Mouse (Mus musculus): Measurements from ENCODE around the gene Auts2. TPM values are rescaled to one million over a fixed set of nuclear protein-coding genes. Genes with fewer than 3 reads are reported as not detected.

The Auts2 gene
- polyA plus RNA-seq, 1 experiment from 2014 or later, result 57.8 TPM

DNA sequence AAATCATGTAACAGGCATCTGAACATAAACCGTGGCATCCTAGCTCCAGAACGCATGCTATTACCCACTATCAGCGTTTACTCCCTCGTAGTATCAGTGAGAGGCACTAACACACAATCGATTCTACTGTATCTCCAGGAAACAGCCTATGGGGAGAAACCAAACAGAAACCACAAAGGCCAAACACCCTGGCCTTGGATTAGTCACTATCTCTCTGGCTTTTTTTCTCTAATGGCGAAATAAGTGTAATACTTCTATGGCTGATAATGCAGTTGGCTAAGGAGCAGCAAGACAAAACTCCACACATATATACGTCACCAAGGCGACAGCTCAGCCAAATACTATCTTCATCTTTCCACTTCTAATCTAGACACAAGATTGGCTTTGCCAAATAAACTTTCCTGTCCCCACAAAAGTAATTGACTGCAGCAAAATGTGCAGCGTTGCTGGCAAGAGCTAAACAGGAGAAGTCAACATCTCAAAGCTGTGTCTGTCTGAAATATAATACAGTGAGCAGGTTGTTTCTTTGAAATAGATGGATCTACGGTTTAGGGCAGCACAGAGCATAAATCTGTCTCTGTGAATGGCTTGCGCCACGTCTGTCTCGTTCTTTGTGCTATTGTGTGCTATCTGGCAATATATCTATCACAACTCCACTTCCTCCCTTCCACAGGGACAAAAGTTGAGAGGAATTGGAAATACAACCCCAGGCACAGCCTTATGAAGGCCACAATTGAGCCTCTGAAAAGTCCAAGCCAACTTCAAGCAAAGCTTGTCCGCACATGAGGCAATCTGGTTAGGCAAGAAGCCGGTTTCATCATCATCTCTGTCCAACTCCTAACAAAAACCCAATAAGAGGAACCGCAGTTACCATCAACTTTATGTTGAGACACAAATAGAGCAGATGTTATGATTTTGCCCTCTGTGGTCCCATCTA, 76.4 kb downstream of the Auts2 start:
- no peak for DNase-seq (ENCODE audit: low spot score)
- Histone ChIP-seq H3K4me3 (no peak overlapping the region), H3K4me1 (peaks cover 18% of the 10 kb centered on the region), H3K27ac (no peak overlapping the region), H3K9me3 (replicated peaks) (no peaks in the 10 kb centered on the region), H3K27me3 (ENCODE audit: low read depth, poor library complexity, severe bottlenecking) (no peaks in the 10 kb centered on the region), H3K36me3 (no peaks in the 10 kb centered on the region; the same call in 1 of the 2 replicates)
- 85% methylated on average over 16 of the region's 16 CpGs for WGBS

DNA sequence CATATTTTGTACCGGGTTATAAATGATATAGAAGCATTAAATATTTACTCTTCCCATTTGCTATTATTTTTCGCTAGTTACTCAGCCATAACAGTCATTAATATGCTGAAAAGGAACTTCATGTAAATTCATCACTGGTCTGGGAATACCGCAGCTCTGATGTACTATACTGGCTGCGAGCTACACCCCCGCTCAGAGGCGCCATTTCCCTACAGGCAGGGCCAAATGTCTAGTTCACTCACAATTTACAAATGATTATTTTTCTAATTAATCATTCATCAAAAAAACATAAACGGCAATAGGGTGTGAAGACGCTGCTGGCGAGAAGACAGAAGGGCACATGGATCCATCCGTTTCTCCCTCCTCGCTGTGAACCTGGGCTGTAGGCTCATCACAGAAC, 80.6 kb downstream of the Auts2 start:
- no peak for DNase-seq (ENCODE audit: low spot score)
- H3K27me3 ChIP-seq (ENCODE audit: low read depth, poor library complexity, severe bottlenecking), result no peaks in the 10 kb centered on the region
- peaks cover 7% of the 10 kb centered on the region for H3K4me1 ChIP-seq
- H3K4me3 ChIP-seq, result no peak overlapping the region
- no peaks in the 10 kb centered on the region for H3K9me3 ChIP-seq (replicated peaks)
- H3K36me3 ChIP-seq, result no peaks in the 10 kb centered on the region
- 95% methylated on average over 11 of the region's 11 CpGs for WGBS
- H3K27ac ChIP-seq, result no peak overlapping the region

DNA sequence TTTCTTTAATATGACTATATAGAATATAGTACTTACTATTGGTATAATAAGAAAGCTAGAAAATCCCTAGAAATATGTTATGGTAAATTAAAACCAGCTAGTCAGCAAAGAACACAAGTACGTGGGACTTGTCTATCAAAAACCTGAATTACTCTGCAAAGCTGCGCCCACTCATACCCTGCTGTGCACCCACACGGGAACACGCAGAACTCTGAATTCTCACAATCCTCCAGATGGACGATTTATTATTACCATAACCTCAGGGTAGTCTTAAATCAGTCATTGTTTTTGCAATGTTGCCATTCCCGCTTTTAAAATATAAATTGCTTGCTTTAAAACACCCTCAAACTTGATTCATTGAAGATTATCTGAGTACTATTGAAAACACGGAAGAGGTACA, 84.6 kb downstream of the Auts2 start:
- peaks cover 4% of the 10 kb centered on the region; the same call in 1 of the 2 replicates for H3K4me1 ChIP-seq
- no peaks in the 10 kb centered on the region for H3K9me3 ChIP-seq (replicated peaks)
- no peaks in the 10 kb centered on the region for H3K27me3 ChIP-seq (ENCODE audit: low read depth, poor library complexity, severe bottlenecking)
- whole genome bisulfite sequencing, result 87% methylated on average over 7 of the region's 7 CpGs
- H3K4me3 ChIP-seq, result no peak overlapping the region
- H3K36me3 ChIP-seq, result no peaks in the 10 kb centered on the region
- H3K27ac ChIP-seq, result no peak overlapping the region
- DNase-seq (ENCODE audit: low spot score), result no peak

DNA sequence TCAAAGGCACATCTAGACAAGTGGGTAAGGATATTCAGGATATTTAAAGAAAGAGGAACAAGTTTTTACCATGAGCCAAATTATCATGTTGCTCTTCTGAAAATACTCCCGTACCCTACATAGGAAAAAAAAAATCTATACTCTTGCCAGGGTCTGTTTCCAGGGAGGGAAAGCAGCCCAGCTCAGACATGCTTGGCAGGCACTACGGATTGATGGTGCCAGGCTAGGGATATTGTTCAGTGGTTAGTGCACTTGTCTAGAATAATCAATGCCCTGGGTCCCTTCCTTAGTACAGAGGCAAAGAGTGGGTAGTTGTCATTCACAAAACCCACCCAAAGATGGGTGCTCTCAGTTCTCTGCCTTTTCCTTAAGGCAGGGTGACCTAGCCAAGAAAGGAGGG, 90.8 kb downstream of the Auts2 start:
- no peaks in the 10 kb centered on the region for H3K9me3 ChIP-seq (replicated peaks)
- no peak for DNase-seq (ENCODE audit: low spot score)
- H3K4me1 ChIP-seq, result peaks cover 9% of the 10 kb centered on the region; the same call in 1 of the 2 replicates
- 86% methylated on average over 2 of the region's 2 CpGs for WGBS
- no peak overlapping the region for H3K4me3 ChIP-seq
- no peak overlapping the region for H3K27ac ChIP-seq
- no peaks in the 10 kb centered on the region for H3K27me3 ChIP-seq (ENCODE audit: low read depth, poor library complexity, severe bottlenecking)
- H3K36me3 ChIP-seq, result no peaks in the 10 kb centered on the region

DNA sequence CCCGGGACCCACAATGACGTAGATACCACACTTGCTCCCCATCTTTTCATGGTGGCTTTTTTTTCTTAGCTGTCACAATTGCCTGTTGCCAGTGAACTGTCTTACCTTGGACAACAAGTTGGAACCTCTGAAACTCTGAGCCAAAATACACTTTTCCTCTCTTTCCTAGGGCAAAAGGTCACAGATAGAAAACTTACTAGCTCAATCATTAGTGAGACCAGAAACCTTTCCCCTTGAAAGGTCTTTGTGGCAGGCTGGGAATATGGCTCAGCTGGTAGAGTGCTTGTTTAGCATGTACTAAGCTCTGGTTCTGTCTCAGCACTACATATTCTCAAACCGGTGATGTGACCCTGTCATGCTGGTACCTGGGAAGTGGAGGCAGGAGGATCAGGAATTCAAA, 93.1 kb downstream of the Auts2 start:
- Histone ChIP-seq H3K36me3 (no peaks in the 10 kb centered on the region), H3K4me3 (no peak overlapping the region), H3K9me3 (replicated peaks) (no peaks in the 10 kb centered on the region), H3K27me3 (ENCODE audit: low read depth, poor library complexity, severe bottlenecking) (no peaks in the 10 kb centered on the region), H3K27ac (no peak overlapping the region), H3K4me1 (peaks cover 12% of the 10 kb centered on the region; the same call in 1 of the 2 replicates)
- DNase-seq (ENCODE audit: low spot score), result no peak
- 95% methylated on average over 3 of the region's 3 CpGs for WGBS

DNA sequence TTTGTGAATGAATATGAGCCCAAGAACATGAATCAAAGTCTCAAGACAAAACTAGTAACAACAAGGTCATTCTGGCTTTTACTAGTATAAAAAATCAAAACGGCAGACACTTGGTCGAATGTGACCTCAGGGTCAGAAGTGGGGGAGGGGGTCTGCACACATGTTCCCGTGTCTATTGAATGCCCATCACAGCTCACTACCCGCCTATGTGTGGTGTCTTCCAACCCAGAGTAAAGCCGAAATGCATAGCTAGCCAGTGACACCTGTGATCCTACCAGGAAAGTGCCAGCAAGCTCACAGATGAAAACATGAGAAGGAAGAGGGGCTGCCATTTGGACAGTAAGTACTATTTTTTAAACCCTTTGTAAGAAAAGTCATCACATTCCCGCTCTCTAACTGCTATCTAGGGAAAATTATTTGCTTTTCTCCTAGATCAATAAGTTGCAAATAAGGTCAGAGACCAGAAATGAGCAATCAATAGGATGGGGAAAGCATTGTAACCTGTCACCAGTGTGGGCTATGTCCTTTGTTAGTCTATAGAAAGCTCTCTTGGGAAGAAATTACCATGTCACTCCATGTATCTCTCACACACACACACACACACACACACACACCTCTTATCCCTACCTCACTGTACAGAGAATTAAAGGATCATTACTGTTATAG, 94.6 kb downstream of the Auts2 start:
- Histone ChIP-seq H3K27me3 (ENCODE audit: low read depth, poor library complexity, severe bottlenecking) (no peaks in the 10 kb centered on the region), H3K4me1 (peaks cover 17% of the 10 kb centered on the region), H3K9me3 (replicated peaks) (no peaks in the 10 kb centered on the region), H3K4me3 (no peak overlapping the region), H3K36me3 (no peaks in the 10 kb centered on the region), H3K27ac (no peak overlapping the region)
- 81% methylated on average over 6 of the region's 6 CpGs for WGBS
- DNase-seq (ENCODE audit: low spot score), result no peak

DNA sequence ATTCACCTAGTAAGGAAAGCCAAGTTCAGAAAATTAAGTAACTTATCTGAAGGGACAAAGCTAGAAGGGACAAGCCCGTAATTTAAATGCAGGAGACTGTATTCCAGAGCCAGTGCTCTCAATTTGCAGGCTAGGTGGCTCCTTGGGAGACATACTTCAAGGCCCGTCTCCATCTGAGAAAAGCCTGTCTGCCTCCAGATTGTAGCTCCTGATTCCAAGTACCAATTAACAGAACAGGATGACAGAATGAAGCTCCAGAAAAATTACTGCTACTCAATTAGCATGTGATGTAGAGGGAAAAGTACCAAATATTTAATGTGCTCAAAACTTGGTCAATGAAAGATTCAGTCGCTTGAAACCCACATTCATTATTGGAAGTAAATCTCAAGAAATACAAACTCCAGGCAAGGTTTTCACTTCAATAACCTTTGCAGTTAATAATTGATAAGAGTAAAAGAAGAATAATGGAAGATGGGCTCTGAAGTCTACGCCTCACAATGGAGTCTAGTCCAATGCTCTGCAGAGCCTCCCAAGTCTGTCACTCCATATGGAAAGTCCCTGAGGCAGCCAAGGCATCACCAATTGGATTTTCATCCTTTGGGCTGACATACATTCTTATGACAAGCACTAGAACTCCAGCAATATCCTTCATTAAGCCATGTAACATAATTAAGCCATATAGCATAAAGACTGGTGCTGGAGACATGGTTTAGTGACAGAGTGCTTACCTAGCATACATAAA, 97.8 kb downstream of the Auts2 start:
- no peak for DNase-seq (ENCODE audit: low spot score)
- WGBS, result 85% methylated on average over 4 of the region's 4 CpGs
- Histone ChIP-seq H3K36me3 (no peaks in the 10 kb centered on the region), H3K4me3 (no peak overlapping the region), H3K4me1 (peaks cover 33% of the 10 kb centered on the region), H3K27me3 (ENCODE audit: low read depth, poor library complexity, severe bottlenecking) (no peaks in the 10 kb centered on the region), H3K27ac (no peak overlapping the region), H3K9me3 (replicated peaks) (no peaks in the 10 kb centered on the region)

DNA sequence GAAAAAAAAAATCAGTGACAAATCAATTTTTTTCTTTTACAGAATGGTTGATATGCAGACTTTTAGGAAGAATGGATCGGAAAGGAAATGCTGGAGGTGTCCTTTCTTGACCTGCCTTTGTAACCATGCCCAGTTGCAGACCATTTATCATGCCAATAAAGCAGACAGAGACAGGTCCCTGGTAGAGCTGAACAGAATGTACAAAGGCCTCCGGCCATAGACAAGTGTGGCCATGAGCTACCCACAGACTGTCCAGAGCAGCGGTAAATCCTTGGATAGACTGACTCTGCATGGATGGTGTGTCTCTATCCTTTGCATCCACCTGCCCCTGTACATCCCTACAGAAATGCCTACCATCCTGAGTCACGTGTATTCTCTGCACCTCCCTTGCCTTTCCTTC, 100.2 kb downstream of the Auts2 start:
- H3K36me3 ChIP-seq, result no peaks in the 10 kb centered on the region
- no peaks in the 10 kb centered on the region for H3K27me3 ChIP-seq (ENCODE audit: low read depth, poor library complexity, severe bottlenecking)
- no peak overlapping the region for H3K27ac ChIP-seq
- 78% methylated on average over 4 of the region's 4 CpGs for WGBS
- no peak overlapping the region for H3K4me3 ChIP-seq
- no peaks in the 10 kb centered on the region for H3K9me3 ChIP-seq (replicated peaks)
- DNase-seq (ENCODE audit: low spot score), result no peak
- peaks cover 38% of the 10 kb centered on the region for H3K4me1 ChIP-seq

DNA sequence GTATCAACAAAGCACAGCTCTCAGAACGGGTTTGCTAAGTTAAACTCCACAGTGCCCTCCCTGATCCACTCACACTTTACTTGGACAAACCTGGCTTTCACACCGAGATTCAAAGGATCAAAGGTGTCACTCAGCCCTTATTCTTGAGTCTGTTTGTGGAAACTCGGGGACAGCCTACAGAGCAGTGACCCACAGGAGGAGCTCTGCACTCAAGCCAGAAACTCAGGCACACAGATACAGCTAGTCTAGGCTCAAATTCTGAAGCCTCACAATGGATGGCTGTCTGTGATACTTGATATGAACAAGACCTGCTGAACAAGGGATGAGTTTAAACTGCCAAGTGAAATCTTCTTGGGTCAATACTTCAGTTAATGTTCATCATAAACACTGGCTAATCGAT, 104.7 kb downstream of the Auts2 start:
- Histone ChIP-seq H3K9me3 (replicated peaks) (no peaks in the 10 kb centered on the region), H3K27me3 (ENCODE audit: low read depth, poor library complexity, severe bottlenecking) (no peaks in the 10 kb centered on the region), H3K4me1 (peaks cover 36% of the 10 kb centered on the region), H3K36me3 (no peaks in the 10 kb centered on the region), H3K4me3 (no peak overlapping the region), H3K27ac (no peak overlapping the region)
- no peak for DNase-seq (ENCODE audit: low spot score)
- 47% methylated on average over 4 of the region's 4 CpGs for WGBS

DNA sequence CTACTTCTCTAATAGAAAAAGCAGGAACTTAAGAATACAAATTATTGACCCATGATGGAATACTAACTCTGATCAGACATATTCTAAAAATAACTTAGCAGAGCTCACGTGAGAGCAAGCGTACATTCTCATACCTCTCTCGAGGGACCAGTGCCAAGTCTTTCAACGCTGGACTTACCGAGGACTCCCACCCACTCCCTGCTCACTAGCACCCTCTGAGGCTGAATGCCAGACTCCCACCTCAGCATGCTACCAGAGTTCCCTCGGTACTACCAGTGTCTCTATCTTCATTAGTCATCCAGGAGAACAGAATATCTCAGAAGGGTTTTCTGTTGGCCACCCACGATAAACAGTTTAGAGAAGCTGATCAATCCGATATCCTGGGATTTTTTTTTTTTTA, 105.2 kb downstream of the Auts2 start:
- Histone ChIP-seq H3K4me3 (no peak overlapping the region), H3K9me3 (replicated peaks) (no peaks in the 10 kb centered on the region), H3K4me1 (peaks cover 31% of the 10 kb centered on the region), H3K27ac (no peak overlapping the region), H3K27me3 (ENCODE audit: low read depth, poor library complexity, severe bottlenecking) (no peaks in the 10 kb centered on the region), H3K36me3 (no peaks in the 10 kb centered on the region)
- DNase-seq (ENCODE audit: low spot score), result no peak
- 71% methylated on average over 8 of the region's 8 CpGs for WGBS

DNA sequence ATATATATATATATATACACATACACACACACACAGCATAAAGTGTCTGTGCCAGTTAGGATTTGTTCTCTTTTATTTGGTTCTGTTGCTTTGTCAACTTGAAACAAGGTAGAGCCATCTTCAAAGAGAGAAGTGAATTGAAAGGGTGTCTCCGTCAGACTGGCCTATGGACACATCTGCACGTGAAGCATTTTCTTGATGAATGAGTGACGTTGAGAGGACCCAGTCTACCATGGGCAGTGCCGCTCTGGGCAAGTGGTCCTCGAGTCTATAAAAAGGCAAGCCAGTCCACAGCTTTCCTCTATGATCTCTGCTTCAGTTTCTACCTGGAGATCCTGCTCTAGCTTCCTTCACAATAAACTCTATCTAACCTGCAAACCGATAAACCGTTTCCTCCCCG, 105.7 kb downstream of the Auts2 start:
- H3K27me3 ChIP-seq (ENCODE audit: low read depth, poor library complexity, severe bottlenecking), result no peaks in the 10 kb centered on the region
- 90% methylated on average over 8 of the region's 8 CpGs for WGBS
- no peak overlapping the region for H3K4me3 ChIP-seq
- no peaks in the 10 kb centered on the region for H3K36me3 ChIP-seq
- H3K9me3 ChIP-seq (replicated peaks), result no peaks in the 10 kb centered on the region
- peaks cover 30% of the 10 kb centered on the region for H3K4me1 ChIP-seq
- no peak for DNase-seq (ENCODE audit: low spot score)
- no peak overlapping the region for H3K27ac ChIP-seq

DNA sequence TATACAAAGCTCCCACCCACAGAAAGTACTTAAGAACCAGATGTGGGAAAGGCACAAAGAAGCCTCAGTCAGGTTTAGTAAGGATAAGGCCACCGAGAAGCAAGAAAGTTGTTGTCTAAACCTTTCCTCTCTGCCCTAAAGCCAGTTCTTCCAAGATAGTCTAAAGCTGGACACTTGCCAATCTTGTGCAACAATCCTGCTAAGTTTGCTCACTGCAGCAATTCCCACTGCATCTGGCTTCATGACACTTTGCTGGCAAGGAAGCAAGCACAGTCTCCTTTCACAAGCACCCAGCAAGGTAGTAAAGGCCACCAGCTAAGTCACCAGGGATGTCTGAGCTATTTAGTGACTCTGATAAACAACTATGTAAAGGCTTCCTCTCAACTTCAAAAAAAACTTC, 106.2 kb downstream of the Auts2 start:
- WGBS, result 88% methylated on average over 1 of the region's 1 CpGs
- no peaks in the 10 kb centered on the region for H3K9me3 ChIP-seq (replicated peaks)
- H3K36me3 ChIP-seq, result no peaks in the 10 kb centered on the region
- no peak overlapping the region for H3K4me3 ChIP-seq
- peaks cover 27% of the 10 kb centered on the region for H3K4me1 ChIP-seq
- H3K27ac ChIP-seq, result no peak overlapping the region
- no peak for DNase-seq (ENCODE audit: low spot score)
- no peaks in the 10 kb centered on the region for H3K27me3 ChIP-seq (ENCODE audit: low read depth, poor library complexity, severe bottlenecking)

DNA sequence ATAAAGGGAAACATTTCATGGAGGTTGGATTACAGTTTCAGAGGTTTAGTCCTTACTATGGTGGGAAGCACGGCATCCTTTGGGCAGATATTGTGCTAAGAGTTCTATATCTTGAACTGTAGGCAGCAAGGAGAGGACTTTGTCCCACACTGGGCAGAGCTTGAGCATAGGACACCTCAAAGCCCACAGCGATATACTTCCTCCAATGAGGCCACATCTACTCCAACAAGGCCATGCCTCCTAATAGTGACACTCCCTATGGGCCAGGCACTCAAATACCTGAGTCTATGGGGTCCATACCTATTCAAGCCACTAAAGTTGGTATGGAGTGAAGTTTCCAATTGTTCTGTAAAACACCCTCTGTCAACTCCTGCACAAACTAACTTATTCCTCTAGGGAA, 106.7 kb downstream of the Auts2 start:
- no peak for DNase-seq (ENCODE audit: low spot score)
- Histone ChIP-seq H3K27ac (no peak overlapping the region), H3K27me3 (ENCODE audit: low read depth, poor library complexity, severe bottlenecking) (no peaks in the 10 kb centered on the region), H3K4me3 (no peak overlapping the region), H3K36me3 (no peaks in the 10 kb centered on the region), H3K9me3 (replicated peaks) (no peaks in the 10 kb centered on the region), H3K4me1 (peaks cover 27% of the 10 kb centered on the region)
- 98% methylated on average over 2 of the region's 2 CpGs for WGBS
